ENCODE assay signal across 23 mouse cellular contexts in the genomic region with DNA sequence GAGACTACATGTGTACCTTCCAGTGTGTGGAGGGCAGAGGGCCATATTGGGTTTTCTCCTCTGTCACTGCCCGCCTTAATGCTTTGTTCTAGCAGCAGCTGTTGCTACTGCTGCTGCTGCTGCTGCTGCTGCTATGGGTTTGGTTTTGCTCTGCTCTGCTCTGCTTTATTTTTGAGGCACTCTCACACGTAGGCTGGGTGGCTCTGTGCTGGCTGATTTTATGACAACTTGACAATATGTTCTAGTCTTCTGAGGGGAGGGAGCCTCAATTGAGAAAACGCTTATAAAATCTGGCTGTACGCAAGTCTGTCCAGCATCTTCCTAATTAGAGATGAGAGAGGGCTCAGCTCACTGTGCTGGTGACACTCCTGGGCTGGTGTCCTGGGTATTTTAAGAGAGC.
A peak's percentile ranks its signal among the peaks of the same experiment; 100 is the strongest.
DNase-seq lines count a peak whose midpoint lies in the region; ATAC-seq and TF ChIP-seq lines count a peak whose summit lies in the region.
"Had no signal": no experiment of that assay in that cellular context is flagged by ENCODE, and none has a peak within 500 bp of the region (broad histone marks: within the 10 kb centered on the region; RNA-seq: fewer than 3 reads in every experiment).

No protein-coding gene starts in this region.

- no peaks in the 10 kb centered on the region for H3K27me3 ChIP-seq in intestine, embryonic 14.5 days (replicated peaks; ENCODE audit: control insufficient read depth, insufficient read depth, low read length)
- no peaks in the 10 kb centered on the region for H3K27me3 ChIP-seq in intestine, embryonic 16.5 days (replicated peaks; ENCODE audit: control insufficient read depth, insufficient read depth, low read length)
- H3K27me3 ChIP-seq in neural tube, embryonic 15.5 days (replicated peaks) = no peaks in the 10 kb centered on the region
- H3K27me3 ChIP-seq in stomach, postnatal 0 days (ENCODE audit: control insufficient read depth, insufficient read depth, low read length) = no peaks in the 10 kb centered on the region
- H3K27me3 ChIP-seq: embryonic facial prominence, embryonic 12.5 days; forebrain, embryonic 13.5 days; heart, embryonic 15.5 days; intestine, embryonic 15.5 days had no signal

- H3K4me1 ChIP-seq in intestine, embryonic 14.5 days (replicated peaks; ENCODE audit: control insufficient read depth, insufficient read depth, low read length) = peaks cover 16% of the 10 kb centered on the region
- peaks cover 8% of the 10 kb centered on the region for H3K4me1 ChIP-seq in intestine, embryonic 16.5 days (ENCODE audit: control insufficient read depth, insufficient read depth, low read length)
- H3K4me1 ChIP-seq in neural tube, embryonic 15.5 days = peaks cover 20% of the 10 kb centered on the region
- no peaks in the 10 kb centered on the region; the same call in 1 of the 2 replicates for H3K4me1 ChIP-seq in stomach, postnatal 0 days (replicated peaks; ENCODE audit: control insufficient read depth, insufficient read depth)

- no peaks in the 10 kb centered on the region for H3K36me3 ChIP-seq in intestine, embryonic 14.5 days (ENCODE audit: control insufficient read depth, insufficient read depth, low read length)
- no peaks in the 10 kb centered on the region for H3K36me3 ChIP-seq in intestine, embryonic 16.5 days (ENCODE audit: control insufficient read depth, insufficient read depth, low read length)
- H3K36me3 ChIP-seq in neural tube, embryonic 15.5 days = no peaks in the 10 kb centered on the region
- H3K36me3 ChIP-seq in stomach, postnatal 0 days (ENCODE audit: control insufficient read depth, insufficient read depth, low read length) = no peaks in the 10 kb centered on the region
- H3K36me3 ChIP-seq: embryonic facial prominence, embryonic 12.5 days; heart, embryonic 15.5 days; intestine, embryonic 15.5 days had no signal

- no peak overlapping the region for H3K27ac ChIP-seq in intestine, embryonic 14.5 days (ENCODE audit: low read depth)
- H3K27ac ChIP-seq in intestine, embryonic 16.5 days (ENCODE audit: low read length) = no peak overlapping the region
- H3K27ac ChIP-seq in neural tube, embryonic 15.5 days (replicated peaks) = no peak overlapping the region
- H3K27ac ChIP-seq in stomach, postnatal 0 days (replicated peaks) = 0 out of 2 replicates have a peak overlapping the region, but pooled peaks have one; percentile 8
- H3K27ac ChIP-seq: embryonic facial prominence, embryonic 12.5 days; forebrain, embryonic 13.5 days; heart, adult 2 months; heart, embryonic 15.5 days; hindbrain, postnatal 0 days; intestine, embryonic 15.5 days had no signal

- TF ChIP-seq EP300 in stomach, postnatal 0 days (optimal IDR thresholded peaks at IDR 0.05) = no peak

- ATAC-seq in frontal cortex, adult (ENCODE audit: low TSS enrichment) = peak; percentile 86
- no peak for ATAC-seq in intestine, embryonic 14.5 days (replicated peaks; ENCODE audit: low FRiP score, low TSS enrichment, low read depth)
- ATAC-seq in intestine, embryonic 16.5 days = no peak
- 0 out of 2 replicates have a peak, but pooled peaks have one; percentile 26 for ATAC-seq in neural tube, embryonic 15.5 days (ENCODE audit: low FRiP score)
- no peak for ATAC-seq in stomach, postnatal 0 days (ENCODE audit: low FRiP score, low TSS enrichment)
- ATAC-seq: forebrain, embryonic 13.5 days; hindbrain, postnatal 0 days; intestine, embryonic 15.5 days had no signal

- TF ChIP-seq CTCF in stomach, postnatal 0 days (IDR thresholded peaks at IDR 0.05; ENCODE audit: low read depth) = no peak

- H3K4me2 ChIP-seq in intestine, embryonic 14.5 days (ENCODE audit: low read length) = no peak overlapping the region
- no peak overlapping the region for H3K4me2 ChIP-seq in intestine, embryonic 16.5 days (ENCODE audit: low read depth, low read length)
- no peak overlapping the region for H3K4me2 ChIP-seq in neural tube, embryonic 15.5 days
- H3K4me2 ChIP-seq in stomach, postnatal 0 days (replicated peaks; ENCODE audit: low read depth) = no peak overlapping the region
- H3K4me2 ChIP-seq: embryonic facial prominence, embryonic 12.5 days; forebrain, embryonic 13.5 days; heart, embryonic 11.5 days; heart, embryonic 15.5 days; intestine, embryonic 15.5 days had no signal

- H3K9me3 ChIP-seq in intestine, embryonic 14.5 days (ENCODE audit: control insufficient read depth, low read length) = no peaks in the 10 kb centered on the region
- no peaks in the 10 kb centered on the region for H3K9me3 ChIP-seq in intestine, embryonic 16.5 days (ENCODE audit: control insufficient read depth, low read length)
- H3K9me3 ChIP-seq in neural tube, embryonic 15.5 days (replicated peaks) = no peaks in the 10 kb centered on the region
- no peaks in the 10 kb centered on the region for H3K9me3 ChIP-seq in stomach, postnatal 0 days (ENCODE audit: control insufficient read depth, low read length)
- H3K9me3 ChIP-seq: embryonic facial prominence, embryonic 12.5 days; forebrain, embryonic 13.5 days; heart, embryonic 15.5 days; intestine, embryonic 15.5 days had no signal

- no peak overlapping the region for H3K4me3 ChIP-seq in intestine, embryonic 14.5 days (ENCODE audit: low read depth, low read length)
- no peak overlapping the region for H3K4me3 ChIP-seq in intestine, embryonic 16.5 days (ENCODE audit: low read length)
- H3K4me3 ChIP-seq in neural tube, embryonic 15.5 days (replicated peaks) = no peak overlapping the region
- H3K4me3 ChIP-seq in stomach, postnatal 0 days (ENCODE audit: low read depth, low read length) = no peak overlapping the region
- H3K4me3 ChIP-seq: embryonic facial prominence, embryonic 12.5 days; forebrain, embryonic 13.5 days; heart, adult 2 months; heart, embryonic 15.5 days; intestine, embryonic 15.5 days had no signal

- WGBS in intestine, embryonic 14.5 days = 67% methylated on average over 4 of the region's 4 CpGs
- 73% methylated on average over 4 of the region's 4 CpGs for whole genome bisulfite sequencing in intestine, embryonic 16.5 days
- 51% methylated on average over 4 of the region's 4 CpGs for WGBS in neural tube, embryonic 15.5 days
- WGBS in stomach, postnatal 0 days = 70% methylated on average over 4 of the region's 4 CpGs

- no peak for DNase-seq in frontal cortex, postnatal 25 days (ENCODE audit: low spot score in 2 of 2)
- peak; percentile 45 for DNase-seq in intestine, embryonic 14.5 days (ENCODE audit: low spot score)
- DNase-seq in neural tube, embryonic 10.5 days (ENCODE audit: extremely low spot score, low spot score) = no peak
- no peak for DNase-seq in stomach, postnatal 0 days (ENCODE audit: low spot score)
- DNase-seq in adrenal gland, adult 2 months = no peak
- DNase-seq: adrenal gland, adult 8-10 months; adrenal gland, postnatal 36 days; cerebellum, adult 11 months; cerebellum, adult 8-10 months; cerebellum, postnatal 14 days; embryo, embryonic 11 days; gastrocnemius, postnatal 14 days; heart, adult 2 months; heart, postnatal 14 days had no signal

- H3K9ac ChIP-seq in intestine, embryonic 14.5 days (ENCODE audit: low read length) = no peak overlapping the region
- H3K9ac ChIP-seq in intestine, embryonic 16.5 days (ENCODE audit: low read depth, low read length) = no peak overlapping the region
- H3K9ac ChIP-seq in neural tube, embryonic 15.5 days (replicated peaks) = no peak overlapping the region
- H3K9ac ChIP-seq in stomach, postnatal 0 days (ENCODE audit: low read length) = no peak overlapping the region
- H3K9ac ChIP-seq: embryonic facial prominence, embryonic 12.5 days; forebrain, embryonic 13.5 days; heart, embryonic 15.5 days; intestine, embryonic 15.5 days had no signal

Comparison
In these comparisons a context has a peak if more than half of its experiments do, and no peak if none do; other contexts are left out.
1. ATAC-seq: peak in frontal cortex, adult (single experiment) and neural tube, embryonic 15.5 days (single experiment); none in intestine, embryonic 14.5 days (single experiment), intestine, embryonic 16.5 days (single experiment) and stomach, postnatal 0 days (single experiment).